Mouse (Mus musculus) myocyte (in vitro differentiated cells): Measurements from ENCODE around the gene Glyat.

ENCODE experiments used
- E2F4 ChIP-seq: IDR thresholded peaks from one replicate; pipeline ENCODE4 v1.6.1; 2011; ENCODE audit warnings: mild to moderate bottlenecking, control low read depth, moderate library complexity; ENCODE audit not compliant: insufficient read depth
- MYOD1 ChIP-seq, 3 experiments: IDR thresholded peaks; one replicate each; pipeline ENCODE4 v1.6.1; 2011; ENCODE audit warnings: control low read depth in 2 of 3, low read depth in 2 of 3, mild to moderate bottlenecking in 2 of 3, moderate library complexity in 1 of 3; ENCODE audit not compliant: insufficient read length in 2 of 3, control insufficient read depth in 1 of 3
- POLR2A ChIP-seq: IDR thresholded peaks from one replicate; pipeline ENCODE4 v1.6.1; 2011; ENCODE audit warnings: low read depth, mild to moderate bottlenecking, control low read depth, moderate library complexity; ENCODE audit not compliant: insufficient read length
- REST ChIP-seq: IDR thresholded peaks from one replicate; pipeline ENCODE4 v1.6.1; 2011; ENCODE audit warnings: mild to moderate bottlenecking, control low read depth, moderate library complexity; ENCODE audit not compliant: insufficient read depth, insufficient read length
- TCF12 ChIP-seq: IDR thresholded peaks from one replicate; pipeline ENCODE4 v1.6.1; 2011; ENCODE audit warnings: mild to moderate bottlenecking, control low read depth; ENCODE audit not compliant: poor library complexity, insufficient read depth, severe bottlenecking
- USF1 ChIP-seq: IDR thresholded peaks from one replicate; pipeline ENCODE4 v1.6.1; 2011; ENCODE audit warnings: low read depth, mild to moderate bottlenecking, control low read depth, moderate library complexity

GRCm38 (mm10) chr19:12634963-12635362, 1.9 kb downstream of the Glyat start:
- no peak for TF ChIP-seq USF1
- TF ChIP-seq E2F4 = no peak
- TF ChIP-seq MYOD1 (IDR thresholded peaks at IDR 0.05; ENCODE audit: control insufficient read depth in 1 of 3, insufficient read length in 2 of 3, low read depth in 2 of 3) = no peak
- TF ChIP-seq TCF12 = no peak
- no peak for TF ChIP-seq POLR2A
- no peak for TF ChIP-seq REST
